Mouse (Mus musculus): ENCODE measurements around the gene Tiam1. TPM values are rescaled to one million over a fixed set of nuclear protein-coding genes. Genes with fewer than 3 reads are reported as not detected.

Gene Tiam1
- 19.4 and 19.7 TPM in 2 replicates for polyA plus RNA-seq (2016; fragmentation: Nextera tagmentation; extraction: Ambion mirVana)

GRCm38 (mm10) chr16:90143760-90144516 lies at the start of gene Tiam1:
TSS of gene Tiam1 (minus strand) at chr16:90143769.
- Histone ChIP-seq H3K4me3 (peak within 1 kb of the TSS; percentile 84), H3K9me3 (no peaks in the 10 kb centered on the region), H3K4me1 (replicated peaks) (peaks cover 47% of the 10 kb centered on the region), H3K36me3 (no peaks in the 10 kb centered on the region), H3K27me3 (ENCODE audit: insufficient read depth, poor library complexity, severe bottlenecking) (peaks cover 4% of the 10 kb centered on the region; the same call in 1 of the 2 replicates), H3K27ac (peak within 1 kb of the TSS; percentile 98)
- peak; percentile 98 for DNase-seq (ENCODE audit: low spot score)
- WGBS: under 1% methylated on average over 64 of the region's 64 CpGs

- WGBS: 70% methylated on average over 6 of the region's 6 CpGs
Observed at GRCm38 (mm10) chr16:90191289-90191688, 47.7 kb upstream of the Tiam1 start.

GRCm38 (mm10) chr16:90187453-90187852 lies 43.9 kb upstream of the Tiam1 start:
- peak; percentile 30 for DNase-seq (ENCODE audit: low spot score)
- Histone ChIP-seq H3K27ac (no peak overlapping the region), H3K27me3 (ENCODE audit: insufficient read depth, poor library complexity, severe bottlenecking) (peaks cover 3% of the 10 kb centered on the region; the same call in 1 of the 2 replicates), H3K4me1 (replicated peaks) (peaks cover 7% of the 10 kb centered on the region; the same call in 1 of the 2 replicates), H3K4me3 (no peak overlapping the region), H3K36me3 (no peaks in the 10 kb centered on the region), H3K9me3 (no peaks in the 10 kb centered on the region)
- 36% methylated on average over 13 of the region's 13 CpGs for WGBS

More at GRCm38 (mm10) chr16:90191289-90191688, 47.7 kb upstream of the Tiam1 start:
- Histone ChIP-seq H3K4me1 (replicated peaks) (peaks cover 7% of the 10 kb centered on the region; the same call in 1 of the 2 replicates), H3K4me3 (no peak overlapping the region), H3K27ac (no peak overlapping the region), H3K36me3 (no peaks in the 10 kb centered on the region), H3K27me3 (ENCODE audit: insufficient read depth, poor library complexity, severe bottlenecking) (0 out of 2 replicates have a peak, but pooled peaks cover under 1% of the 10 kb centered on the region), H3K9me3 (no peaks in the 10 kb centered on the region)
- no peak for DNase-seq (ENCODE audit: low spot score)

GRCm38 (mm10) chr16:90185928-90186588 lies 42.5 kb upstream of the Tiam1 start:
- H3K27ac ChIP-seq: no peak overlapping the region
- H3K4me1 ChIP-seq (replicated peaks): peaks cover 7% of the 10 kb centered on the region; the same call in 1 of the 2 replicates
- H3K36me3 ChIP-seq: no peaks in the 10 kb centered on the region
- WGBS: 41% methylated on average over 8 of the region's 8 CpGs
- peak; percentile 78 for DNase-seq (ENCODE audit: low spot score)
- H3K4me3 ChIP-seq: no peak overlapping the region
- H3K27me3 ChIP-seq (ENCODE audit: insufficient read depth, poor library complexity, severe bottlenecking): peaks cover 3% of the 10 kb centered on the region; the same call in 1 of the 2 replicates
- no peaks in the 10 kb centered on the region for H3K9me3 ChIP-seq

- Histone ChIP-seq H3K27me3 (ENCODE audit: insufficient read depth, poor library complexity, severe bottlenecking) (peaks cover 3% of the 10 kb centered on the region; the same call in 1 of the 2 replicates), H3K4me3 (no peak overlapping the region), H3K27ac (no peak overlapping the region), H3K4me1 (replicated peaks) (peaks cover 7% of the 10 kb centered on the region; the same call in 1 of the 2 replicates), H3K9me3 (no peaks in the 10 kb centered on the region), H3K36me3 (no peaks in the 10 kb centered on the region)
- DNase-seq (ENCODE audit: low spot score): no peak
- whole genome bisulfite sequencing: 86% methylated on average over 6 of the region's 6 CpGs
Observed at GRCm38 (mm10) chr16:90184135-90184534, 40.6 kb upstream of the Tiam1 start.

DNA sequence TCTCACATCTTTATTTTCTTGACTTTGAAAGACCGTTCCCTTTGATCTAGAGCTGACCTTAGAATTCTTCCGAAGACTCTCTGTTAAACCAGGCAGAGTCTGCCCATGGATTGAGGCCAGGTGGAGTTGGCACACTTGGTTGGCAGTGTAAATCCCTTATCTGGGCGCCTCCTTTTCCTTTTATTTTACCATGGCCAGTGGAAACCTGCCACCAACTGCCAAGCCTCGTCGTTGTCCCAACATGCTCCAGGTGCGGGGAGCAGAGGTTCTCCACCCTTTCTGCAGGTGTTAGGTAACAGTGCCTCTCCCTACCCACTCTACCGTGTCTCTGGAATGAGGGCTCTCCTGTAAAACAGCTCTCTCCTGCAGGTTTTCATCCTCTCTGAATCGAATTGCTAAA lies 38.1 kb upstream of the Tiam1 start:
- Histone ChIP-seq H3K4me3 (no peak overlapping the region), H3K27ac (no peak overlapping the region), H3K36me3 (no peaks in the 10 kb centered on the region), H3K9me3 (no peaks in the 10 kb centered on the region), H3K27me3 (ENCODE audit: insufficient read depth, poor library complexity, severe bottlenecking) (peaks cover 3% of the 10 kb centered on the region; the same call in 1 of the 2 replicates), H3K4me1 (replicated peaks) (peaks cover 4% of the 10 kb centered on the region)
- DNase-seq (ENCODE audit: low spot score): no peak
- 89% methylated on average over 8 of the region's 8 CpGs for WGBS

DNA sequence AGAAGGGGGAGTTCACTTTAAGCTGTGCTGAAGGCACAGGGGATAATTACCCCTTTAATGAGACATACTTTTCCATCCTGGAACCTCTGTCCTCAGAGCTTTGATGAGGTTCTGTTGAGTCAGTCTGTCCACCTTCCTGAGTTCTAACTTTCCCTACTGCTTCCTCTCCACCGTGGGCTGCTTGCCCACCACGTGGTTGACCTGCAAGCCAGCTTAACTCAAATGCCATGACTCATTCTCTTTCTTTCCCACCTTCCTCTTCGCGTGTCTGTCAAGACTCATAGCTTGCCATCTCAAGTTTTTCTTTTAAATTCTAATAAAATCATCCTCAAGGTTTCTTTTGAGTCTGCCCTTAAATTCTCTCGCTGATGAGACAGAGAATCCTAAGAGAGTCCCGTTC lies 37.4 kb upstream of the Tiam1 start:
- H3K4me3 ChIP-seq: no peak overlapping the region
- peaks cover 3% of the 10 kb centered on the region; the same call in 1 of the 2 replicates for H3K27me3 ChIP-seq (ENCODE audit: insufficient read depth, poor library complexity, severe bottlenecking)
- H3K4me1 ChIP-seq (replicated peaks): peaks cover 11% of the 10 kb centered on the region
- DNase-seq (ENCODE audit: low spot score): no peak
- 87% methylated on average over 6 of the region's 6 CpGs for WGBS
- H3K27ac ChIP-seq: no peak overlapping the region
- H3K9me3 ChIP-seq: no peaks in the 10 kb centered on the region
- H3K36me3 ChIP-seq: no peaks in the 10 kb centered on the region

GRCm38 (mm10) chr16:90179892-90180291 lies 36.3 kb upstream of the Tiam1 start:
- Histone ChIP-seq H3K4me3 (no peak overlapping the region), H3K4me1 (replicated peaks) (peaks cover 12% of the 10 kb centered on the region), H3K27me3 (ENCODE audit: insufficient read depth, poor library complexity, severe bottlenecking) (no peaks in the 10 kb centered on the region), H3K27ac (no peak overlapping the region), H3K36me3 (no peaks in the 10 kb centered on the region), H3K9me3 (no peaks in the 10 kb centered on the region)
- WGBS: 89% methylated on average over 5 of the region's 5 CpGs
- no peak for DNase-seq (ENCODE audit: low spot score)

DNA sequence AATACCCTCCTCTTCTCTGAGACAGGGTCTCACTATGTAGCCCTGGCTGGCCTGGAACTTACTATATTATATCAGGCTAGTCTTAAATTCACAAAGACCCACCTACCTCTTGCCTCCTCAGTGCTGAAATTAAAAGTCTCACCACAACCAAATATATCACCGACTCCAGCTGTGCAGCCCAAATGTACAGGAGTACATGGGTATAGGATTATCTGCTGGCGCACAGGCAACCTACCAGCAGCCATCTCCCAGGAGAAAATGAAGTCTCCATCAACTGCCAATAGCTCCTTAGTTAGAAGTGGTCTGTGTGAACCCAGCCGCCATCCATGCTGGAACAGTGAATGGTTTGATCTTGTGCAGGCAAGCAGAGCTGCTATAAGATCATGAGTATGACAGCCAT lies 34.8 kb upstream of the Tiam1 start:
- no peaks in the 10 kb centered on the region for H3K36me3 ChIP-seq
- H3K4me1 ChIP-seq (replicated peaks): peaks cover 16% of the 10 kb centered on the region
- H3K27ac ChIP-seq: no peak overlapping the region
- DNase-seq (ENCODE audit: low spot score): no peak
- no peak overlapping the region for H3K4me3 ChIP-seq
- H3K9me3 ChIP-seq: no peaks in the 10 kb centered on the region
- H3K27me3 ChIP-seq (ENCODE audit: insufficient read depth, poor library complexity, severe bottlenecking): no peaks in the 10 kb centered on the region
- 95% methylated on average over 3 of the region's 3 CpGs for WGBS

- Histone ChIP-seq H3K9me3 (no peaks in the 10 kb centered on the region), H3K4me1 (replicated peaks) (peaks cover 16% of the 10 kb centered on the region), H3K36me3 (no peaks in the 10 kb centered on the region), H3K27ac (no peak overlapping the region), H3K27me3 (ENCODE audit: insufficient read depth, poor library complexity, severe bottlenecking) (no peaks in the 10 kb centered on the region), H3K4me3 (no peak overlapping the region)
- no peak for DNase-seq (ENCODE audit: low spot score)
- WGBS: 85% methylated on average over 8 of the region's 8 CpGs
Observed at GRCm38 (mm10) chr16:90177425-90177824, 33.9 kb upstream of the Tiam1 start.

DNA sequence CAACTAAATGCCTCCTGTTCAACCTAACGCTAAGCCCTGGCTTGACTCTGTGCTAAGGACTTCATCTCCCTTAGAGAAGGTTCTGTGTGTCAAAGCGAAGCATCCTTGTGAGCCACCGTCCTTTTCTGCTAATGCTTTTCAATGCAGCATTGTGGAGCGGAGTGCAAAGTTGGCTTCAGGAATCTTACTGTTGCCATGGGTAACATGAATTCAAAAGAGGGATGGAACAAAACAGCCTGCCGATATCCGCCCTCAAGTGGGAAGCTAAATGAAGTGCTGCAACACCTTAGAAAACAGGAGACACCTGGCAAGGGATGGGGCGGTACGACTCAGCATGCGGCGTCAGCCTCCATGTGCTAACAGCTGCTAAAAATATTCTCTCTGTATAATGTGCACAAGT lies 32.9 kb upstream of the Tiam1 start:
- no peaks in the 10 kb centered on the region for H3K36me3 ChIP-seq
- no peaks in the 10 kb centered on the region for H3K9me3 ChIP-seq
- H3K27ac ChIP-seq: no peak overlapping the region
- H3K4me3 ChIP-seq: no peak overlapping the region
- H3K4me1 ChIP-seq (replicated peaks): peaks cover 16% of the 10 kb centered on the region
- no peaks in the 10 kb centered on the region for H3K27me3 ChIP-seq (ENCODE audit: insufficient read depth, poor library complexity, severe bottlenecking)
- DNase-seq (ENCODE audit: low spot score): peak; percentile 35
- 44% methylated on average over 10 of the region's 10 CpGs for WGBS

DNA sequence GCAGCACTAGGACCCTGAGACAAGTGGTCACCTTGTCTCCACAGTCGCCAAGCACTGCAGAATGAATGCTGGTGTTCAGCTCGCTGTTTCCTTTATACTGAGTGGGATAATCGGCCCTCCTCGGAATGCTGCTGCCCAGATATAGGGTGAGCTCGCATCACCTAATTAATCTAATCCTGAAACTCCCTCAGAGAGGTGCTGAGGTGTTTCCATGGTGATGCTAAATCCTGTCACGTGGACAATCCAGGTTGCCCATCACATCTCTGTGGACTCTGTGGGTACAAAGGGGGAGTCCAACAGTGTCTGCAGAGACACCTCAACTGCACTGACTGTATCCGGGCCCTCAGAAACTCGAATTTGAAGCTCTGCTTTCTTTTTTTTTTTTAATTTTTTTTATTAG lies 27.8 kb upstream of the Tiam1 start:
- no peak for DNase-seq (ENCODE audit: low spot score)

DNA sequence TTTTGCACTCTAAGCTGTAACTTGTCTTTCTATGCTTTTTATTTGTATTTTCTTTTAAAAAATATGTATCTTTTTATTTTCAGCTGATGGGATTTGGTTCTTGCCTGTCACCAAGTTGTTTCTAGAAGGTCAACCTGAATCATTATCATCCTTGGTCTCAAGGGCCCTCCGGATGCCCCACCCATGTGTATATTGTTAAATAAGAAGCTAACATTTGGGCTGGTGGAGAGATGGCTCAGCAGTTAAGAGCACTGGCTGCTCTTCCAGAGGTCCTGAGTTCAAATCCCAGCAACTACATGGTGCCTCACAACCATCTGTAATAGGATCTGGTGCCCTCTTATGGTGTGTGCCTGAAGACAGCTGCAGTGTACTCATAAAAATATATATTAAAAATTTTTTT lies 27.1 kb upstream of the Tiam1 start:
- Histone ChIP-seq H3K27me3 (ENCODE audit: insufficient read depth, poor library complexity, severe bottlenecking) (peaks cover 10% of the 10 kb centered on the region; the same call in 1 of the 2 replicates), H3K4me1 (replicated peaks) (peaks cover 11% of the 10 kb centered on the region; the same call in 1 of the 2 replicates), H3K36me3 (no peaks in the 10 kb centered on the region), H3K9me3 (no peaks in the 10 kb centered on the region), H3K4me3 (no peak overlapping the region), H3K27ac (no peak overlapping the region)
- 98% methylated on average over 1 of the region's 1 CpGs for WGBS
- DNase-seq (ENCODE audit: low spot score): no peak

More for the DNA sequence above, 27.8 kb upstream of the Tiam1 start:
- Histone ChIP-seq H3K27ac (no peak overlapping the region), H3K36me3 (no peaks in the 10 kb centered on the region), H3K4me1 (replicated peaks) (peaks cover 13% of the 10 kb centered on the region), H3K4me3 (no peak overlapping the region), H3K9me3 (no peaks in the 10 kb centered on the region), H3K27me3 (ENCODE audit: insufficient read depth, poor library complexity, severe bottlenecking) (peaks cover 10% of the 10 kb centered on the region; the same call in 1 of the 2 replicates)
- WGBS: 67% methylated on average over 8 of the region's 8 CpGs
